Mouse (Mus musculus): Measurements from ENCODE around the gene Scgb1b27. TPM values are rescaled to one million over a fixed set of nuclear protein-coding genes. Genes with fewer than 3 reads are reported as not detected.
"Not testable (repeated sequence)": the region's sequence is repeated elsewhere in the genome, so short reads cannot be mapped to it uniquely, and the experiment has no call there.

Gene Scgb1b27
- polyA plus RNA-seq (2015; fragmentation: Nextera tagmentation; extraction: Ambion mirVana) = not detected in 2 replicates

DNA sequence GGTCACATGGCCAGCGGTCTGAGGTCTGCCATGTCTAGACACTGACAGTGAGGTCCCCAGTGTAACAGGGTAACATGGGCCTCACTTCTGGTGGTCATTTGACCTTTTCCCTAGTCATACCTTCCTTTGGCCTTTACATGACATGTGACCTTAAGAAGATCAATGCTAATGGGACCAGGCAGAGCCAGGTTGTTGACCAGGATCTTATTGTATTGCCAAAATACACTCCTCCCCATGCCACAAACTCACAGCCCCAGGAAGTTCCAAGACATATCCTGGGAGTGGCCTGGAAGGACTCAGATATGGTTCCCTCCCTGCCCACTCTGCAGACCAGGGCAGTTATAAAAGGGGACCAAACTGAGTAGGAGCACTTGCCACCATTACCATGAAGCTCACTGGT is at the start of gene Scgb1b27:
Gene Scgb1b27 (plus strand): TSS at position 301 of the 400 bp plus-strand sequence.
- not testable (repeated sequence) for H3K27me3 ChIP-seq (ENCODE audit: insufficient read depth, low read length); DNase-seq (ENCODE audit: low spot score); H3K4me1 ChIP-seq (replicated peaks; ENCODE audit: insufficient read depth, low read length); ATAC-seq (replicated peaks; ENCODE audit: low FRiP score, low read depth); H3K9ac ChIP-seq (ENCODE audit: low read depth, low read length); H3K27ac ChIP-seq; H3K36me3 ChIP-seq (ENCODE audit: insufficient read depth, low read length); H3K9me3 ChIP-seq (replicated peaks; ENCODE audit: low read length); H3K4me2 ChIP-seq (ENCODE audit: low read length); H3K4me3 ChIP-seq (replicated peaks; ENCODE audit: low read depth, low read length)
- WGBS = 100% methylated on average over 1 of the region's 1 CpGs

DNA sequence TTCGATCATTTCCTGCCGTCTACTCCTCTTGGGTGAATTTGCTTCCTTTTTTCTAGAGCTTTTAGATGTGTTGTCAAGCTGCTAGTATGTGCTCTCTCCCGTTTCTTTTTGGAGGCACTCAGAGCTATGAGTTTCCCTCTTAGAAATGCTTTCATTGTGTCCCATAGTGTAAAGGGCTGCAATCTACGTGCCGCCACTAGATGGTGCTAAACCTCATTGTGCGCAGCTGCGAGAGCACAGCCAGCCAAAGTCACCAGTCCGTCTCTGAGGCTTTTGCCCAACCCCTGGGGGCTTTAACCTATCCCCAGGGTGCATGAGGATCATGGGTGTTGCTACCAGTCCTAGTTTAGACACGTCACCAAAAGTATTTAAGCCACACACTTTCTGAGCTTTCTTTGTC is 39.0 kb upstream of the Scgb1b27 start:
- not testable (repeated sequence) for H3K27me3 ChIP-seq (ENCODE audit: insufficient read depth, low read length); H3K4me1 ChIP-seq (replicated peaks; ENCODE audit: insufficient read depth, low read length); H3K9me3 ChIP-seq (replicated peaks; ENCODE audit: low read length); H3K9ac ChIP-seq (ENCODE audit: low read depth, low read length); H3K36me3 ChIP-seq (ENCODE audit: insufficient read depth, low read length); ATAC-seq (replicated peaks; ENCODE audit: low FRiP score, low read depth); H3K4me3 ChIP-seq (replicated peaks; ENCODE audit: low read depth, low read length); H3K4me2 ChIP-seq (ENCODE audit: low read length); H3K27ac ChIP-seq
- WGBS = 25% methylated on average over 8 of the region's 9 CpGs
- DNase-seq (ENCODE audit: low spot score) = peak; percentile 1
- peak; percentile 55 for TF ChIP-seq CTCF (IDR thresholded peaks at IDR 0.05; ENCODE audit: low read depth)

DNA sequence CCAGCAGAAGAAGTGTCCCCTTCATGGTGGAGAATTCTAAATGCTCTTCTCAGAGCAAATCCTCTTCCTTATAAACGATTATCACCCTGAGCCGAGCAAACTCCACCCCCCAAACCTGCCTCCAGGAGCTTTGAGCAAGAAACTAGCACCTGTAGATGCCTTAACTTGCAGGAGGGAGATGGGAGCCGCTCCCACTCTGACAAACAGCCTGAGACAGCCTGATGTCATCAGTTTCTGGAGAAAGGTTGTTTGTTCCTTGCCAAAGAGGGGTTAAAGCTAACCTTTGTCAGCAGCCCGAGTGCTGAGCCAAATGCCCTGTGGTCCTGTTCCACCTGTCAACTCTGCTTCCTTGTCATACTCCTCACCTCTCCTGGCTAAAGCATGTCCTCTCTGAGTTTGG is 7.4 kb upstream of the Scgb1b27 start, which contains the start of gene Scgb2b27:
Gene Scgb2b27 (minus strand): TSS at position 101 of the 400 bp plus-strand sequence.
- Histone ChIP-seq H3K27me3 (ENCODE audit: insufficient read depth, low read length) (no peaks in the 10 kb centered on the region), H3K9ac (ENCODE audit: low read depth, low read length) (no peak within 1 kb of the TSS), H3K36me3 (ENCODE audit: insufficient read depth, low read length) (no peaks in the 10 kb centered on the region), H3K9me3 (replicated peaks; ENCODE audit: low read length) (no peaks in the 10 kb centered on the region), H3K4me1 (replicated peaks; ENCODE audit: insufficient read depth, low read length) (no peaks in the 10 kb centered on the region), H3K4me3 (replicated peaks; ENCODE audit: low read depth, low read length) (no peak within 1 kb of the TSS), H3K27ac (no peak within 1 kb of the TSS), H3K4me2 (ENCODE audit: low read length) (no peak within 1 kb of the TSS)
- no peak for ATAC-seq (replicated peaks; ENCODE audit: low FRiP score, low read depth)
- 71% methylated on average over 4 of the region's 4 CpGs for WGBS
- no peak for TF ChIP-seq CTCF (IDR thresholded peaks at IDR 0.05; ENCODE audit: low read depth)
- no peak for DNase-seq (ENCODE audit: low spot score)

DNA sequence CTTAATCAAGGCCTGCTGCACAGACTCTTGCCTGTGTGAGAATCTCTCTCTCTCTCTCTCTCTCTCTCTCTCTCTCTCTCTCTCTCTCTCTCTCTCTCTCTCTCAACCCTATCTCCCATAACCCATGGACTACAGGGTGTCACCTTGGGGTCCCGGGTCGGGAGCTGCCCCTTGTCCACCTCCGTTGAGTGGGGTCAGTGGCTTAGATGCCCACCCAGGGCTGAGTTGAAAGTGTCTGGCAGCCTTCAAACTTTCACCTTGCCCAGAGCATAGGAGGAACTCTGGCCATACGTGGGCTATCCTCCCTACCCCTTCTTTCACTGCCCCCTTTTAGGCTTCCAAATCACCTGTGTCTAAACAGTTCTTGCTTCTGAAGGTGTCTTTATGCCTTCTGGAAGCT is 4.4 kb downstream of the Scgb1b27 start:
- H3K27ac ChIP-seq = no peak overlapping the region
- no peak overlapping the region for H3K9ac ChIP-seq (ENCODE audit: low read depth, low read length)
- no peak for TF ChIP-seq CTCF (IDR thresholded peaks at IDR 0.05; ENCODE audit: low read depth)
- no peak overlapping the region for H3K4me3 ChIP-seq (replicated peaks; ENCODE audit: low read depth, low read length)
- WGBS = 81% methylated on average over 4 of the region's 4 CpGs
- ATAC-seq (replicated peaks; ENCODE audit: low FRiP score, low read depth) = no peak
- no peak for DNase-seq (ENCODE audit: low spot score)
- H3K4me2 ChIP-seq (ENCODE audit: low read length) = no peak overlapping the region
- no peaks in the 10 kb centered on the region for H3K27me3 ChIP-seq (ENCODE audit: insufficient read depth, low read length)
- H3K9me3 ChIP-seq (replicated peaks; ENCODE audit: low read length) = no peaks in the 10 kb centered on the region
- no peaks in the 10 kb centered on the region for H3K36me3 ChIP-seq (ENCODE audit: insufficient read depth, low read length)
- H3K4me1 ChIP-seq (replicated peaks; ENCODE audit: insufficient read depth, low read length) = no peaks in the 10 kb centered on the region

DNA sequence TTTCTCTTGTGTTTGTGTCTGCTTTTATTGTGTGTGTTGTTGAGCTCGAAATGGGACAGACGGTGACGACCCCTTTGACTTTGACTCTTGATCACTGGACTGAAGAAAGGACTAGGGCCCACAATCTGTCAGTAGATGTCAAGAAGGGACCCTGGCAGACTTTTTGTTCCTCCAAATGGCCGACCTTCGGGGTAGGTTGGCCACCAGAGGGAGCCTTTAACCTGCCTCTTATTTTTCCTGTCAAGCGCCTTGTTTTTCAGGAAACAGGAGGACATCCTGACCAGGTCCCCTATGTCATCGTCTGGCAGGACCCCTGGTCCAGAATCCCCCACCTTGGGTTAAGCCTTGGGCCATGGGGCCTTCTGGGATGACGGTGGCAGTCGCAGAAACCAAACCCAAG is 5.9 kb downstream of the Scgb1b27 start:
- H3K36me3 ChIP-seq (ENCODE audit: insufficient read depth, low read length); H3K27ac ChIP-seq; ATAC-seq (replicated peaks; ENCODE audit: low FRiP score, low read depth); DNase-seq (ENCODE audit: low spot score); H3K27me3 ChIP-seq (ENCODE audit: insufficient read depth, low read length); H3K4me2 ChIP-seq (ENCODE audit: low read length); H3K9ac ChIP-seq (ENCODE audit: low read depth, low read length); H3K9me3 ChIP-seq (replicated peaks; ENCODE audit: low read length); H3K4me3 ChIP-seq (replicated peaks; ENCODE audit: low read depth, low read length); H3K4me1 ChIP-seq (replicated peaks; ENCODE audit: insufficient read depth, low read length): not testable (repeated sequence)
- WGBS = 86% methylated on average over 9 of the region's 9 CpGs

DNA sequence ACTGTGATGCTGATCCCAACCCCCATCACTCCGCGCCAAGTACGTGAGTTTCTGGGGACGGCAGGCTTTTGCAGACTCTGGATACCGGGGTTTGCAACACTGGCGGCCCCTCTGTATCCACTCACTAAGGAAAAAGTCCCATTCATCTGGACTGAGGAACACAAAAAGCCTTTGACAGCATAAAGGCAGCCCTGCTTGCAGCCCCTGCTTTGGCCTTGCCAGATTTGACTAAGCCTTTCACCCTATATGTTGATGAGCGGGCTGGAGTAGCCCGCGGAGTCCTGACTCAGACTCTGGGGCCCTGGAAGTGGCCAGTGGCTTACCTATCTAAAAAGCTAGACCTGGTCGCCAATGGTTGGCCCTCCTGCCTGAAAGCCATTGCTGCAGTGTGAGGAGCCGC is 8.7 kb downstream of the Scgb1b27 start:
- H3K4me3 ChIP-seq (replicated peaks; ENCODE audit: low read depth, low read length) = no peak overlapping the region
- DNase-seq (ENCODE audit: low spot score) (no peak), ATAC-seq (replicated peaks; ENCODE audit: low FRiP score, low read depth) (no peak)
- no peaks in the 10 kb centered on the region for H3K27me3 ChIP-seq (ENCODE audit: insufficient read depth, low read length)
- H3K27ac ChIP-seq = no peak overlapping the region
- no peaks in the 10 kb centered on the region for H3K9me3 ChIP-seq (replicated peaks; ENCODE audit: low read length)
- H3K4me1 ChIP-seq (replicated peaks; ENCODE audit: insufficient read depth, low read length) = no peaks in the 10 kb centered on the region
- no peaks in the 10 kb centered on the region for H3K36me3 ChIP-seq (ENCODE audit: insufficient read depth, low read length)
- TF ChIP-seq CTCF (IDR thresholded peaks at IDR 0.05; ENCODE audit: low read depth) = no peak
- H3K9ac ChIP-seq (ENCODE audit: low read depth, low read length) = no peak overlapping the region
- 96% methylated on average over 11 of the region's 11 CpGs for WGBS
- no peak overlapping the region for H3K4me2 ChIP-seq (ENCODE audit: low read length)

DNA sequence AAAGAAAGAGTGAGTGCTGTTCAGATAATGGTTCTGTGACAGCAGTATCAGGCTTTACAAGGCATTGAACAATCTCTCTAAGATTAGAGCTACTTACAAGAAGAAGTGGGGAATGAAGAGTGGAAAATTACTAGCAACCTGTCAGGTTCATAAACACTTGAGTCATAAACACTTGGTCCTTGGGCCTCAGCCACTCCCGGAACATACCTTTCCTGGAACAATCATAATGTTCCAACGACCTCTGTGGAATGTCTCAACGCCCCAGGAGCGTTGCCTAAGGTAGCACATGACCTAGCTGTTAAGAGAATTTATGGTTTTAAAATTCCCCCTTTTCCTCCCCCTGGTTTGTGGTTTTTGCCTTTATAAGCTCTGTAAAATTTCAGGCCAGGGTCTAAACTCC is 13.3 kb downstream of the Scgb1b27 start:
- not testable (repeated sequence) for H3K36me3 ChIP-seq (ENCODE audit: insufficient read depth, low read length); H3K27ac ChIP-seq; H3K4me3 ChIP-seq (replicated peaks; ENCODE audit: low read depth, low read length); H3K4me2 ChIP-seq (ENCODE audit: low read length); DNase-seq (ENCODE audit: low spot score); ATAC-seq (replicated peaks; ENCODE audit: low FRiP score, low read depth); H3K9ac ChIP-seq (ENCODE audit: low read depth, low read length); H3K27me3 ChIP-seq (ENCODE audit: insufficient read depth, low read length); H3K9me3 ChIP-seq (replicated peaks; ENCODE audit: low read length); H3K4me1 ChIP-seq (replicated peaks; ENCODE audit: insufficient read depth, low read length)
- 74% methylated on average over 2 of the region's 4 CpGs for WGBS

DNA sequence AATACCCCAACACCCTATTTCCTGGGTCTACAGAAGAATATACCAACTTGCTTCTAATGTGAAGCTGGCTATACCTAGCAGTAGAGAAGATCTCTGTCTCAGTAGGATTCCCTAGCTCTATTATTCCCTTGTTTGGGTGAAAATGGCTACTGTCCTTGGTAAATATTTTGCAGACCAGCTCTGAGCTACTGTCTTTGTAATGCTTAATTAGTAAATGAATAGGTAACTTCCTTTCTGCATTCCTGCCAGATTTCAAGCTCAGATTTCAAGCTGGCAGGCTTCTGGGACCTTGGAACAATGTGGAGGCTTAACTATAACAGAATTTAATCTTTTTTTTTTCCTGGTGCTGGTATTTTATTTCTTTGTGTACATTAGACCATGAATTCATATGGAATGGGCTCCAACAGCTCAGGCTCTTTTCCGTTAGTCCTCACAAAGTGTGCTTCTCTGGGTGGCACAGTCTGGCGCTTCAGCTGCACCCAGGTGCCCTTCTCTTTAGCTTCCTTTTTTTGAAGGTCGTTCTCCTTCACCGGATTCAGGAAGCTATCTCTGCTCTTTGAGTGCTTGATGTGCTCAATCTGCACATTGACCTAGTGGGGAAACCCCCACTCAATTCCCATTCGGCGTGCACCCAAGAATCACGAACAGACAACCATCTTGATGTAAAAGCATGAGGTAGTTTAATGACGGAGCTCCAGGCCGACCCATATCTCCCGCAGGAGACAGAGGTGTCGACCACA is 15.0 kb downstream of the Scgb1b27 start:
- WGBS = 87% methylated on average over 11 of the region's 11 CpGs
- H3K4me2 ChIP-seq (ENCODE audit: low read length); H3K9me3 ChIP-seq (replicated peaks; ENCODE audit: low read length); DNase-seq (ENCODE audit: low spot score); H3K9ac ChIP-seq (ENCODE audit: low read depth, low read length); H3K36me3 ChIP-seq (ENCODE audit: insufficient read depth, low read length); ATAC-seq (replicated peaks; ENCODE audit: low FRiP score, low read depth); H3K27ac ChIP-seq; H3K27me3 ChIP-seq (ENCODE audit: insufficient read depth, low read length); H3K4me1 ChIP-seq (replicated peaks; ENCODE audit: insufficient read depth, low read length); H3K4me3 ChIP-seq (replicated peaks; ENCODE audit: low read depth, low read length): not testable (repeated sequence)

DNA sequence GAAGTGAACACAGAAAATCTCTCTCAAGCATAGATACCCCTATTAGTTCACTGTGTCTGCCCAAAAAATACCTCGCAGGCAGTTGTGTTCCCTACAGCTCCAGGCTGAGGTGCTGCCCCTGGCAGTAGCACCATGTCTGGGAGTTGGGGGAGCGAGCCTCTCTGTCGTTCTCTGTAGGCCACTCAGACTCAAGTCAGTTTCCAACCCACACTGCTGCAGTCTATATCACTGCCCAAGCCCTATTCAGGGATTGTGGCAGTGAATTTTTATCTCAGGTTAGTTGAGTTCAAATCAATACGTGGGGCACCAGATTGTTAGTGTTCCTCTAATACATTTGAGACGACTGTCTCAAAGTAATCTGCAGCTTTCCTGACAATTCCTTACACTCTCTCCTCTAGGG is 46.8 kb downstream of the Scgb1b27 start:
- not testable (repeated sequence) for H3K36me3 ChIP-seq (ENCODE audit: insufficient read depth, low read length); H3K27me3 ChIP-seq (ENCODE audit: insufficient read depth, low read length); H3K9ac ChIP-seq (ENCODE audit: low read depth, low read length); DNase-seq (ENCODE audit: low spot score); H3K4me2 ChIP-seq (ENCODE audit: low read length); ATAC-seq (replicated peaks; ENCODE audit: low FRiP score, low read depth); H3K4me3 ChIP-seq (replicated peaks; ENCODE audit: low read depth, low read length); H3K27ac ChIP-seq; H3K9me3 ChIP-seq (replicated peaks; ENCODE audit: low read length); H3K4me1 ChIP-seq (replicated peaks; ENCODE audit: insufficient read depth, low read length)
- 75% methylated on average over 5 of the region's 5 CpGs for WGBS
